Mouse (Mus musculus): ENCODE data around the gene Arhgap29.

Arhgap29 gene

GRCm38 (mm10) chr3:121952041-121952591, at the start of gene Arhgap29:
Gene Arhgap29 (plus strand): TSS chr3:121952541.
- no peak for DNase-seq

- no peak for DNase-seq
These were observed 49.6 kb upstream of the Arhgap29 start for GRCm38 (mm10) chr3:121902729-121903128.

GRCm38 (mm10) chr3:121903286-121903685, 49.1 kb upstream of the Arhgap29 start:
- no peak for DNase-seq

- no peak for DNase-seq
These were observed 48.6 kb upstream of the Arhgap29 start for GRCm38 (mm10) chr3:121903695-121904094.

- DNase-seq: no peak
These were observed 47.9 kb upstream of the Arhgap29 start for GRCm38 (mm10) chr3:121904476-121904875.

- DNase-seq: no peak
These were observed 45.7 kb upstream of the Arhgap29 start for GRCm38 (mm10) chr3:121906623-121907022.

GRCm38 (mm10) chr3:121909155-121909554, 43.2 kb upstream of the Arhgap29 start:
- no peak for DNase-seq

GRCm38 (mm10) chr3:121913476-121913875, 38.9 kb upstream of the Arhgap29 start:
- no peak for DNase-seq

GRCm38 (mm10) chr3:121914459-121915185, 37.7 kb upstream of the Arhgap29 start:
- DNase-seq: no peak

GRCm38 (mm10) chr3:121915191-121915590, 37.1 kb upstream of the Arhgap29 start:
- no peak for DNase-seq

- no peak for DNase-seq
These were observed 35.4 kb upstream of the Arhgap29 start for GRCm38 (mm10) chr3:121916802-121917532.

- DNase-seq: no peak
These were observed 34.7 kb upstream of the Arhgap29 start for GRCm38 (mm10) chr3:121917658-121918057.

GRCm38 (mm10) chr3:121919961-121920360, 32.4 kb upstream of the Arhgap29 start:
- no peak for DNase-seq

- no peak for DNase-seq
These were observed 31.6 kb upstream of the Arhgap29 start for GRCm38 (mm10) chr3:121920769-121921168.

- no peak for DNase-seq
These were observed 27.4 kb upstream of the Arhgap29 start for GRCm38 (mm10) chr3:121924768-121925486.

- no peak for DNase-seq
These were observed 24.7 kb upstream of the Arhgap29 start for GRCm38 (mm10) chr3:121927601-121928000.

GRCm38 (mm10) chr3:121932815-121933214, 19.5 kb upstream of the Arhgap29 start:
- no peak for DNase-seq

- no peak for DNase-seq
These were observed 16.1 kb upstream of the Arhgap29 start for GRCm38 (mm10) chr3:121936241-121936640.

- DNase-seq: no peak
These were observed 15.3 kb upstream of the Arhgap29 start for GRCm38 (mm10) chr3:121937036-121937435.

- no peak for DNase-seq
These were observed 12.7 kb upstream of the Arhgap29 start for GRCm38 (mm10) chr3:121939658-121940057.

- DNase-seq: no peak
These were observed 12.0 kb upstream of the Arhgap29 start for GRCm38 (mm10) chr3:121940094-121940889.

- DNase-seq: no peak
These were observed 11.1 kb upstream of the Arhgap29 start for GRCm38 (mm10) chr3:121941204-121941745.
